Comparison of ENCODE assay signal across 13 mouse cellular contexts in genomic region chr4:98180336-98180735, GRCm38 (mm10).
A peak's percentile ranks its signal among the peaks of the same experiment; 100 is the strongest.
DNase-seq lines count a peak whose midpoint lies in the region; ATAC-seq and TF ChIP-seq lines count a peak whose summit lies in the region.
"Had no signal": no experiment of that assay in that cellular context is flagged by ENCODE, and none has a peak within 500 bp of the region (broad histone marks: within the 10 kb centered on the region; RNA-seq: fewer than 3 reads in every experiment).

No protein-coding gene starts in this region.

- H3K36me3 ChIP-seq in kidney, postnatal 0 days (ENCODE audit: insufficient read depth, low read length), result no peaks in the 10 kb centered on the region
- H3K36me3 ChIP-seq in embryonic facial prominence, embryonic 11.5 days (replicated peaks; ENCODE audit: control insufficient read depth, insufficient read depth, low read depth, low read length), result no peaks in the 10 kb centered on the region
- H3K36me3 ChIP-seq in heart, postnatal 0 days (replicated peaks; ENCODE audit: control insufficient read depth, insufficient read depth, low read length), result no peaks in the 10 kb centered on the region
- no peaks in the 10 kb centered on the region for H3K36me3 ChIP-seq in limb, embryonic 14.5 days (ENCODE audit: control insufficient read depth, insufficient read depth, low read length)
- H3K36me3 ChIP-seq: forebrain, embryonic 12.5 days had no signal

- ATAC-seq in kidney, postnatal 0 days (replicated peaks; ENCODE audit: low FRiP score, low read depth), result no peak
- ATAC-seq in embryonic facial prominence, embryonic 11.5 days (replicated peaks; ENCODE audit: insufficient number of reproducible peaks, low FRiP score, low TSS enrichment, low read depth), result no peak
- ATAC-seq in heart, postnatal 0 days (ENCODE audit: insufficient read depth, low read depth), result peak; percentile 39; the same call in 1 of the 2 replicates
- ATAC-seq in limb, embryonic 14.5 days (ENCODE audit: low FRiP score, low read depth), result peak; percentile 41; the same call in 1 of the 2 replicates

- H3K4me3 ChIP-seq in kidney, postnatal 0 days (replicated peaks; ENCODE audit: low read depth, low read length), result no peak overlapping the region
- no peak overlapping the region for H3K4me3 ChIP-seq in embryonic facial prominence, embryonic 11.5 days (ENCODE audit: low read depth, low read length)
- H3K4me3 ChIP-seq in heart, postnatal 0 days (ENCODE audit: low read depth, low read length), result no peak overlapping the region
- H3K4me3 ChIP-seq in limb, embryonic 14.5 days (replicated peaks; ENCODE audit: low read length), result no peak overlapping the region
- H3K4me3 ChIP-seq: forebrain, embryonic 12.5 days had no signal

- H3K4me2 ChIP-seq in kidney, postnatal 0 days (ENCODE audit: low read length), result no peak overlapping the region
- no peak overlapping the region for H3K4me2 ChIP-seq in embryonic facial prominence, embryonic 11.5 days (ENCODE audit: low read depth, low read length)
- H3K4me2 ChIP-seq in heart, postnatal 0 days (ENCODE audit: low read depth, low read length), result peak overlapping the region; percentile 46
- H3K4me2 ChIP-seq in limb, embryonic 14.5 days (replicated peaks; ENCODE audit: low read depth, low read length, severe bottlenecking), result 0 out of 2 replicates have a peak overlapping the region, but pooled peaks have one; percentile 13
- H3K4me2 ChIP-seq: forebrain, embryonic 12.5 days had no signal

- DNase-seq in kidney, postnatal 0 days (ENCODE audit: low spot score), result peak; percentile 29
- no peak for DNase-seq in kidney, adult 18-20 months
- DNase-seq in embryonic facial prominence, embryonic 11.5 days (ENCODE audit: low spot score), result peak; percentile 56
- peak; percentile 60 for DNase-seq in heart, postnatal 0 days (ENCODE audit: low spot score)
- DNase-seq in limb, embryonic 14.5 days (ENCODE audit: low spot score), result peak; percentile 36
- no peak for DNase-seq in adipocyte (ENCODE audit: low spot score)
- no peak for DNase-seq in adrenal gland, postnatal 4 days (ENCODE audit: low spot score in 2 of 2)
- no peak for DNase-seq in cerebellum, postnatal 10 days
- DNase-seq: adrenal gland, postnatal 10 days; cerebellum, adult 2 months; kidney, adult 8-10 months had no signal

- no peaks in the 10 kb centered on the region for H3K9me3 ChIP-seq in kidney, postnatal 0 days (replicated peaks; ENCODE audit: low read length)
- no peaks in the 10 kb centered on the region for H3K9me3 ChIP-seq in embryonic facial prominence, embryonic 11.5 days (replicated peaks; ENCODE audit: control insufficient read depth, low read length)
- no peaks in the 10 kb centered on the region for H3K9me3 ChIP-seq in heart, postnatal 0 days (replicated peaks; ENCODE audit: control insufficient read depth, low read length)
- H3K9me3 ChIP-seq in limb, embryonic 14.5 days (ENCODE audit: control insufficient read depth, low read length), result no peaks in the 10 kb centered on the region
- H3K9me3 ChIP-seq: forebrain, embryonic 12.5 days had no signal

- no peaks in the 10 kb centered on the region for H3K4me1 ChIP-seq in kidney, postnatal 0 days (replicated peaks; ENCODE audit: insufficient read depth, low read length)
- peaks cover 4% of the 10 kb centered on the region; the same call in 1 of the 2 replicates for H3K4me1 ChIP-seq in embryonic facial prominence, embryonic 11.5 days (ENCODE audit: control insufficient read depth, insufficient read depth, low read length)
- H3K4me1 ChIP-seq in heart, postnatal 0 days (ENCODE audit: control insufficient read depth, insufficient read depth), result 0 out of 2 replicates have a peak, but pooled peaks cover 16% of the 10 kb centered on the region
- peaks cover 19% of the 10 kb centered on the region for H3K4me1 ChIP-seq in limb, embryonic 14.5 days (ENCODE audit: control insufficient read depth, insufficient read depth, low read length)

- 55% methylated on average over 10 of the region's 10 CpGs for WGBS in kidney, postnatal 0 days
- WGBS in embryonic facial prominence, embryonic 11.5 days, result 19% methylated on average over 10 of the region's 10 CpGs
- WGBS in heart, postnatal 0 days, result 26% methylated on average over 10 of the region's 10 CpGs
- 24% methylated on average over 10 of the region's 10 CpGs for WGBS in limb, embryonic 14.5 days

- H3K27ac ChIP-seq in kidney, postnatal 0 days, result no peak overlapping the region
- no peak overlapping the region for H3K27ac ChIP-seq in embryonic facial prominence, embryonic 11.5 days (replicated peaks; ENCODE audit: low read depth, low read length)
- H3K27ac ChIP-seq in heart, postnatal 0 days (ENCODE audit: low read depth), result 0 out of 2 replicates have a peak overlapping the region, but pooled peaks have one; percentile 11
- no peak overlapping the region for H3K27ac ChIP-seq in limb, embryonic 14.5 days (replicated peaks; ENCODE audit: low read depth, low read length)
- H3K27ac ChIP-seq: forebrain, embryonic 12.5 days; liver, embryonic 14.5 days had no signal

- no peaks in the 10 kb centered on the region for H3K27me3 ChIP-seq in kidney, postnatal 0 days (ENCODE audit: insufficient read depth, low read length)
- no peaks in the 10 kb centered on the region for H3K27me3 ChIP-seq in embryonic facial prominence, embryonic 11.5 days (ENCODE audit: control insufficient read depth, insufficient read depth, low read length)
- no peaks in the 10 kb centered on the region for H3K27me3 ChIP-seq in heart, postnatal 0 days (ENCODE audit: control insufficient read depth, insufficient read depth, low read length)
- no peaks in the 10 kb centered on the region for H3K27me3 ChIP-seq in limb, embryonic 14.5 days (ENCODE audit: control insufficient read depth, insufficient read depth, low read length)
- H3K27me3 ChIP-seq: forebrain, embryonic 12.5 days had no signal

- H3K9ac ChIP-seq in kidney, postnatal 0 days (ENCODE audit: low read depth, low read length), result no peak overlapping the region
- H3K9ac ChIP-seq in embryonic facial prominence, embryonic 11.5 days (replicated peaks; ENCODE audit: low read length), result no peak overlapping the region
- H3K9ac ChIP-seq in heart, postnatal 0 days (replicated peaks; ENCODE audit: low read depth, low read length), result no peak overlapping the region
- H3K9ac ChIP-seq in limb, embryonic 14.5 days (ENCODE audit: low read depth, low read length, severe bottlenecking), result no peak overlapping the region
- H3K9ac ChIP-seq: forebrain, embryonic 12.5 days; liver, embryonic 14.5 days had no signal

- TF ChIP-seq EP300 in heart, postnatal 0 days (IDR thresholded peaks at IDR 0.05; ENCODE audit: low read depth), result no peak

- TF ChIP-seq CTCF in kidney, postnatal 0 days (IDR thresholded peaks at IDR 0.05; ENCODE audit: low read depth), result no peak
- TF ChIP-seq CTCF in heart, postnatal 0 days (IDR thresholded peaks at IDR 0.05; ENCODE audit: low read depth), result no peak

- TF ChIP-seq POLR2A in limb, embryonic 14.5 days (IDR thresholded peaks at IDR 0.05; ENCODE audit: borderline replicate concordance, extremely low read depth, insufficient read depth, insufficient read length), result no peak

Comparison
In these comparisons a context has a peak if more than half of its experiments do, and no peak if none do; other contexts are left out.
1. DNase-seq: peak in kidney, postnatal 0 days (single experiment), embryonic facial prominence, embryonic 11.5 days (single experiment), heart, postnatal 0 days (single experiment) and limb, embryonic 14.5 days (single experiment); none in kidney, adult 18-20 months (single experiment), adipocyte (single experiment), adrenal gland, postnatal 4 days (0 of 2) and cerebellum, postnatal 10 days (0 of 2).
2. ATAC-seq: peak in heart, postnatal 0 days (single experiment) and limb, embryonic 14.5 days (single experiment); none in kidney, postnatal 0 days (single experiment) and embryonic facial prominence, embryonic 11.5 days (single experiment).
3. H3K4me2 ChIP-seq: peak in heart, postnatal 0 days (single experiment) and limb, embryonic 14.5 days (single experiment); none in kidney, postnatal 0 days (single experiment) and embryonic facial prominence, embryonic 11.5 days (single experiment).